ENCODE assay signal across 9 mouse cellular contexts in the genomic region with DNA sequence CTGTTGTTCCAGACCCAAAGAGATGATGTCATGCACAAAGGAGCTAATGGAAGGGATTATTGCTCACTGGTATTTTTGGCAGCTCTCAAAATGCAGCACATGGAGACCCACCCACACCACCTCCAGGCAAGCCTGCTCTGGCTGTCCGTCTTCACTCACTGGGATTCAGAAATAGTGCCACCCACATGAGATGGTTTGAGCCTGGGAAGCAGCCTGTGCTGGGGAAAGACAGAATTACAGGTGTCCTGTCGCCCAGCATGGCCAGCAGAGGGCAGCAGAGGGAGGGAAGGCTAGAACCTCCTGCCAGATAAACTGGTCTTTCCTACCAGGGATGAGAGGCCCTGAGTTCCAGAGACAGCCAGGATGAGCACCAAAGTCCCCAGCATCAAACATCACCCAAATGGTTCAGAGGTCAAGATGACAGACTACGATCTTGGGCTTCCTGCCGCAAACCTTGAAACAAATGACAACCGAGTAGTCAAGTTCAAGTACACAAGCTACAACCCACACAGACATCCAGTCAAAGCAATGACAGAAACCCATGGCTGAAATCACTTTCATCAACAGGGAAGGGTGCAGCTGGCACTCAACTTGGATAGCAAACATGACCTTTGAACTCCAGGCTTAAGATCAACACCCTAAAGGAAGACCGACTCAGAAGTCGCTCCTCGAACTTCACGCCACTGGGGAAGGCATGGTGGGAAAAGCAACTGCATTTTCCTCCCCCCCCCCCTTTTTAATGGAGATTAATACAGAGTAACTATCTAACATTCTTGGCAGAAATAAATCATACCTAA. TPM values are rescaled to one million over a fixed set of nuclear protein-coding genes. Genes with fewer than 3 reads are reported as not detected.
DNase-seq lines count a peak whose midpoint lies in the region; ATAC-seq lines count a peak whose summit lies in the region.
"Had no signal": no experiment of that assay in that cellular context is flagged by ENCODE, and none has a peak within 500 bp of the region (broad histone marks: within the 10 kb centered on the region; RNA-seq: fewer than 3 reads in every experiment).

No protein-coding gene starts in this region.

- 71% methylated on average over 9 of the region's 9 CpGs for WGBS in hindbrain, embryonic 14.5 days
- 69% methylated on average over 9 of the region's 9 CpGs for WGBS in hindbrain, embryonic 16.5 days
- WGBS in intestine, embryonic 16.5 days: 53% methylated on average over 9 of the region's 9 CpGs
- 55% methylated on average over 9 of the region's 9 CpGs for WGBS in stomach, embryonic 15.5 days

- no peak overlapping the region for H3K27ac ChIP-seq in hindbrain, embryonic 14.5 days
- H3K27ac ChIP-seq in hindbrain, embryonic 16.5 days (ENCODE audit: low read depth, low read length): no peak overlapping the region
- no peak overlapping the region for H3K27ac ChIP-seq in intestine, embryonic 16.5 days (ENCODE audit: low read length)
- H3K27ac ChIP-seq in stomach, embryonic 15.5 days: no peak overlapping the region
- H3K27ac ChIP-seq: embryonic facial prominence, embryonic 12.5 days had no signal

- H3K27me3 ChIP-seq in hindbrain, embryonic 14.5 days (ENCODE audit: control insufficient read depth, insufficient read depth, low read length): no peaks in the 10 kb centered on the region
- 0 out of 2 replicates have a peak, but pooled peaks cover 3% of the 10 kb centered on the region for H3K27me3 ChIP-seq in hindbrain, embryonic 16.5 days (replicated peaks; ENCODE audit: control insufficient read depth, insufficient read depth, low read length)
- H3K27me3 ChIP-seq in intestine, embryonic 16.5 days (replicated peaks; ENCODE audit: control insufficient read depth, insufficient read depth, low read length): no peaks in the 10 kb centered on the region
- H3K27me3 ChIP-seq in stomach, embryonic 15.5 days (replicated peaks): no peaks in the 10 kb centered on the region
- H3K27me3 ChIP-seq: embryonic facial prominence, embryonic 12.5 days had no signal

- H3K9ac ChIP-seq in hindbrain, embryonic 14.5 days: no peak overlapping the region
- no peak overlapping the region for H3K9ac ChIP-seq in hindbrain, embryonic 16.5 days (ENCODE audit: low read depth, low read length)
- no peak overlapping the region for H3K9ac ChIP-seq in intestine, embryonic 16.5 days (ENCODE audit: low read depth, low read length)
- H3K9ac ChIP-seq in stomach, embryonic 15.5 days: no peak overlapping the region
- H3K9ac ChIP-seq: embryonic facial prominence, embryonic 12.5 days had no signal

- H3K36me3 ChIP-seq in hindbrain, embryonic 14.5 days (replicated peaks; ENCODE audit: control insufficient read depth, insufficient read depth): no peaks in the 10 kb centered on the region
- no peaks in the 10 kb centered on the region for H3K36me3 ChIP-seq in hindbrain, embryonic 16.5 days (ENCODE audit: control insufficient read depth, insufficient read depth, low read length)
- no peaks in the 10 kb centered on the region for H3K36me3 ChIP-seq in intestine, embryonic 16.5 days (ENCODE audit: control insufficient read depth, insufficient read depth, low read length)
- no peaks in the 10 kb centered on the region for H3K36me3 ChIP-seq in stomach, embryonic 15.5 days
- H3K36me3 ChIP-seq: embryonic facial prominence, embryonic 12.5 days had no signal

- peak; percentile 80 for DNase-seq in hindbrain, embryonic 14.5 days (ENCODE audit: low spot score)
- DNase-seq in cerebellum, adult 18-20 months: peak; percentile 89 to 93
- peak; percentile 90 to 92 for DNase-seq in left cerebral cortex, postnatal 36 days (ENCODE audit: low spot score in 2 of 2)
- DNase-seq in naive thymus-derived CD4-positive, alpha-beta T cell, adult 2 months (ENCODE audit: low read depth): peak; percentile 78

- no peak; the same call in 1 of the 2 replicates for ATAC-seq in hindbrain, embryonic 14.5 days (ENCODE audit: low FRiP score)
- no peak for ATAC-seq in hindbrain, embryonic 16.5 days
- ATAC-seq in frontal cortex, adult (ENCODE audit: low TSS enrichment): peak; percentile 86
- ATAC-seq in intestine, embryonic 16.5 days: peak; percentile 72
- ATAC-seq in stomach, embryonic 15.5 days (ENCODE audit: insufficient read depth, low FRiP score, low read depth): 0 out of 2 replicates have a peak, but pooled peaks have one; percentile 18

- H3K4me3 ChIP-seq in hindbrain, embryonic 14.5 days (replicated peaks; ENCODE audit: low read length): no peak overlapping the region
- no peak overlapping the region for H3K4me3 ChIP-seq in hindbrain, embryonic 16.5 days (ENCODE audit: low read length)
- no peak overlapping the region for H3K4me3 ChIP-seq in intestine, embryonic 16.5 days (ENCODE audit: low read length)
- H3K4me3 ChIP-seq in stomach, embryonic 15.5 days (replicated peaks): no peak overlapping the region
- H3K4me3 ChIP-seq: embryonic facial prominence, embryonic 12.5 days had no signal

- no peaks in the 10 kb centered on the region for H3K9me3 ChIP-seq in hindbrain, embryonic 14.5 days (ENCODE audit: control insufficient read depth, low read length)
- no peaks in the 10 kb centered on the region for H3K9me3 ChIP-seq in hindbrain, embryonic 16.5 days (ENCODE audit: control insufficient read depth, low read length)
- H3K9me3 ChIP-seq in intestine, embryonic 16.5 days (ENCODE audit: control insufficient read depth, low read length): no peaks in the 10 kb centered on the region
- H3K9me3 ChIP-seq in stomach, embryonic 15.5 days: no peaks in the 10 kb centered on the region
- H3K9me3 ChIP-seq: embryonic facial prominence, embryonic 12.5 days had no signal

- no peaks in the 10 kb centered on the region for H3K4me1 ChIP-seq in hindbrain, embryonic 14.5 days (replicated peaks; ENCODE audit: control insufficient read depth, insufficient read depth, low read length)
- no peaks in the 10 kb centered on the region for H3K4me1 ChIP-seq in hindbrain, embryonic 16.5 days (ENCODE audit: control insufficient read depth, insufficient read depth, low read depth, low read length)
- peaks cover 10% of the 10 kb centered on the region; the same call in 1 of the 2 replicates for H3K4me1 ChIP-seq in intestine, embryonic 16.5 days (ENCODE audit: control insufficient read depth, insufficient read depth, low read length)
- no peaks in the 10 kb centered on the region for H3K4me1 ChIP-seq in stomach, embryonic 15.5 days
- H3K4me1 ChIP-seq: embryonic facial prominence, embryonic 12.5 days had no signal

- H3K4me2 ChIP-seq in hindbrain, embryonic 14.5 days (replicated peaks): no peak overlapping the region
- H3K4me2 ChIP-seq in hindbrain, embryonic 16.5 days (ENCODE audit: low read length): no peak overlapping the region
- H3K4me2 ChIP-seq in intestine, embryonic 16.5 days (ENCODE audit: low read depth, low read length): no peak overlapping the region
- no peak overlapping the region for H3K4me2 ChIP-seq in stomach, embryonic 15.5 days
- H3K4me2 ChIP-seq: embryonic facial prominence, embryonic 12.5 days had no signal

- intact Hi-C loops in left cerebral cortex, postnatal 36 days (cut with DNase I): loop anchor here (2.0 to 5.0 kb wide), 2 partner anchors 40 to 189 kb away; a partner anchor contains a TSS

RNA-seq across cellular contexts. Expression of a gene that starts 41.4 kb away (rescaled TPM):
- 2.5 and 3.4 TPM in 2 replicates for polyA plus RNA-seq in hindbrain, embryonic 14.5 days (2014; fragmentation: Nextera tagmentation; extraction: Ambion mirVana)
- 3.1 and 3.2 TPM in 2 replicates for polyA plus RNA-seq in hindbrain, embryonic 16.5 days (2015; fragmentation: Nextera tagmentation; extraction: Ambion mirVana)
- 11.1 and 12.6 TPM in 2 replicates for polyA plus RNA-seq in intestine, embryonic 16.5 days (2015; fragmentation: Nextera tagmentation; extraction: Ambion mirVana)
- total RNA-seq in left cerebral cortex, postnatal 36 days (2021): 100 to 1,000 TPM; 268 to 288 TPM
- polyA plus RNA-seq in stomach, embryonic 15.5 days (2015; fragmentation: Nextera tagmentation; extraction: Ambion mirVana): 13.3 and 15.0 TPM in 2 replicates

Comparison
In these comparisons a context has a peak if more than half of its experiments do, and no peak if none do; other contexts are left out.
1. ATAC-seq: peak in frontal cortex, adult (single experiment), intestine, embryonic 16.5 days (single experiment) and stomach, embryonic 15.5 days (single experiment); none in hindbrain, embryonic 14.5 days (single experiment) and hindbrain, embryonic 16.5 days (single experiment).
2. Peak in every context shown above with its lines, with median percentiles within 50 percentile points of each other: DNase-seq.